Mouse (Mus musculus): Measurements from ENCODE around the gene Mast1. TPM values are rescaled to one million over a fixed set of nuclear protein-coding genes. Genes with fewer than 3 reads are reported as not detected.
"Not testable (repeated sequence)": the region's sequence is repeated elsewhere in the genome, so short reads cannot be mapped to it uniquely, and the experiment has no call there.

The Mast1 gene
- polyA plus RNA-seq, 1 experiment, result 76.3 TPM

DNA sequence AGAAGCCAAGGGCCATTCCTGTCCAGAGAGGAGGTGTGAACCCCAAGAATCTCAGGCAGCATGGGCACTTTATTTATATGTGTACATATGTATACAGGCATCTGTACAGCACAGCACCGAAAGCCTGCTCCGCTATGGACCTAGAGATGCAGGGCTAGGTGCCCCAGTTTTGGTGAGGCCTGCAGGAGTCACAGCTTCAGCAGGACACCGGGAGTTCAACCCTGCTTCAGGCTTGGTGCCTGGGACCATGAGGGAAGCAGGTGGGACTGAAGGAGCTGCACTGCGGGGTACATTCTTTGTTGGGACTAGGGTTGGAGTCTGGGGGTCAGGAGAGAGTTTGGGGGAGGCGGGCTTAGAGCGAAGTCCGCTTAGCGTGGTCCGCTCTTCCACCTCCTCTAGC, 25.3 kb downstream of the Mast1 start:
- DNase-seq (ENCODE audit: extremely low spot score in 1 of 2, low spot score in 1 of 2), result no peak

DNA sequence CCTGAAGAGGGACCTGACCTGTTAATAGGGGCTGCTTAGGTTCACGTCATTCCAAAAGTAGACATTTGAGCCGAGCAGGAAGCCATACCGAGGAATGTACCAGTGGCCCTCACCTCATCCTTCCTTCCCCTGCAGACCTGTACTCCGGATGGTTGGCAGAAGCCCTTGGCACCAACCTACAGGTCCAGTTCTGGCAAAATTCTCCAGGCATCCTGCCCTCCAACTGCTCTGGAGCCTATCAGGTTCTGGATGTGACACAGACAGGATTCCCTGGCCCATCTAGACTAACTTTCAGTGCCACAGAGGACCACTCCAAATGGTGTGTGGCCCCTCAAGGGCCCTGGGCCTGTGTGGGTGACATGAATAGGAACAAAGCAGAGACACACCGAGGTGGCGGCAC, 26.6 kb downstream of the Mast1 start:
- DNase-seq (ENCODE audit: extremely low spot score in 1 of 2, low spot score in 1 of 2), result no peak

DNA sequence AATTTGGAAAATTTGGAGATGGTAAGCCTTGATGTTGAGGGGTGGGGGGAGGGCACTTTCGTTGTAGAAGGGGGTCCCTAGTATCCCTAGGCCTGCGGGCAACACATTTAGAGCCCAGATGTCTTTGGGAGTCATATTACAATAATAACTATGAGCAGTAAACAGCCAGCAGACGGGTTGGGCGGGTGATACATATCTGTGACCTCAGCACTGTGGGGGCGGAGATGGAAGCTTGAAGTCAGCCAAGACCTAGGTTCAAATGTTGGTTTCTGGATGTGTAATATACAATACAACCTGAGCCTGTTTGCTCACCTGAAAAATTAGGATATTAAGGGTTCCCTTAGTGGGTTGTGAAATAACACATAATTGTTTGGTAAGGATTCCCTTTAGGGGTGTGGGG, 27.2 kb downstream of the Mast1 start:
- no peak for DNase-seq (ENCODE audit: extremely low spot score in 1 of 2, low spot score in 1 of 2)

DNA sequence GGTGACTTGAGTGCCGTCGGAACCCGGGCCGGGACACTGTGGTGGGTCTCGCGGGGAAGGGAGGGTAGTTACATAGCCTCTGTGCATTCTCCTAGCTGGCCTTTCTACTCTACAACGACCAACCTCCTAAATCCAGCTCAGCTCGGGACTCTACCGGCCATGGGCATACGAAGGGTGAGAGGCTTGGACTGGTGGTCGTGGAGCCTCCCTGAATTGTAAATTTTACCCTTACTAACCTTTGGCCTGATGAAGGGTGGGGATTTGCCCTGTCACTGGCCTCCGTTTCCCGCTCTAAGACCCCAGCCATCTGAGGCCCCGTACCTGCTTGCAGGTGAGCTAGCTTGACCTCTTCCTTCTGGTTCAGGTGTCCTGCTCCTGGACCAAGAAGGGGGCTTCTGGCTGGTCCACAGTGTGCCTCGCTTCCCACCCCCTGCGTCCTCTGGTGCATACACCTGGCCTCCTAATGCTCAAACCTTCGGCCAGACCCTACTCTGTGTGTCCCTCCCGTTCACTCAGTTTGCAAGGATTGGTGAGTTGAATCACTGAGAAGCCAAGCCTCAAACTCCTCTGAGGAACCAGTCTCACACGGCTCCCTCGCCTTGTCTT, 27.9 kb downstream of the Mast1 start:
- no peak for DNase-seq (ENCODE audit: extremely low spot score in 1 of 2, low spot score in 1 of 2)

DNA sequence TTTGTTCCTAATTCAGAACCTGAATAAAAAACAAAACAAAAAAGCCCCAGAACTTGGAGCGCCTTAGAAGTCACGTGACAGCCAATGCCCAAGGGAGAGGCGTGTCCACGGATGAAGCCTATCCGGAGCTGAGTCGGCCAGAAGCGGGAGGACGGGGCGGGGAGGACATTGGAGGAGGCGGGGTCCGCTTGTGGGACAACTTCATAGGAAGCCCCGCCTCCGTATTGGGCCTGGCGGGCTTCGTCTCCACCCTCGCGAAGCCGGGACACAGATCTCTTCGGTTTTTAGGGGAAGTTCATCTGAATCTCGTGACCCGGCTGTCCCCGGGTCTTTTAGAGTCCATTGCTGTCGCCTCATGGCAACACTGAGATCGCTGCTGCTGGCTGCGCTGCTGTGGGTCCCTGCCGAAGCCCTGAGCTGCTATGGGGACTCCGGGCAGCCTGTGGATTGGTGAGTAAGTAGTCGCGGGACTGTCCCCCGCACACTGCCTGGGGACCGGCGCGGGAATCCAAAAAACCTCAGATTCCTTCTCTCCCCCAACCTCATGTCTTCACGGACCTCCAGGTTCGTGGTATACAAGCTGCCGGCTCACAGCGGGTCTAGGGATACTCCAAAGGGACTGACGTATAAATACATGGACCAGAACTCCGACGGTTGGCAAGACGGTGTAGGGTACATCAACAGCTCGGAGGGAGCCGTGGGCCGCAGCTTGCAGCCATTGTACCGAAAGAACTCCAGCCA, 28.6 kb downstream of the Mast1 start, which contains the start of gene Dnase2a:
TSS of gene Dnase2a (plus strand) at position 140 of the 741 bp plus-strand sequence.
- DNase-seq (ENCODE audit: extremely low spot score in 1 of 2, low spot score in 1 of 2), result peak; percentile 76 to 78

DNA sequence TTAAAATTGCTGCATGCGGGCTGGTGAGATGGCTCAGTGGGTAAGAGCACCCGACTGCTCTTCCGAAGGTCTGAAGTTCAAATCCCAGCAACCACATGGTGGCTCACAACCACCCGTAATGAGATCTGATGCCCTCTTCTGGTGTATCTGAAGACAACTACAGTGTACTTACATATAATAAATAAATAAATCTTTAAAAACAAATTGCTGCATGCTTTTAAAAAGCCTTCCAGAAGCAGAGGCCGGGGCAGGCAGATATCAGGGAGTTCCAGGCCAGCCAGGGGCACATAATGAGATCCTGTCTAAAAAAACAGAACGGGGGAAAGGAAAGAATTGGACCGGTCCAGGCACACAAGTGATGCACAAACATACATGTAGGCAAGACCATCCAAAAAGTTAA, 29.2 kb downstream of the Mast1 start:
- not testable (repeated sequence) for DNase-seq (ENCODE audit: extremely low spot score in 1 of 2, low spot score in 1 of 2)

DNA sequence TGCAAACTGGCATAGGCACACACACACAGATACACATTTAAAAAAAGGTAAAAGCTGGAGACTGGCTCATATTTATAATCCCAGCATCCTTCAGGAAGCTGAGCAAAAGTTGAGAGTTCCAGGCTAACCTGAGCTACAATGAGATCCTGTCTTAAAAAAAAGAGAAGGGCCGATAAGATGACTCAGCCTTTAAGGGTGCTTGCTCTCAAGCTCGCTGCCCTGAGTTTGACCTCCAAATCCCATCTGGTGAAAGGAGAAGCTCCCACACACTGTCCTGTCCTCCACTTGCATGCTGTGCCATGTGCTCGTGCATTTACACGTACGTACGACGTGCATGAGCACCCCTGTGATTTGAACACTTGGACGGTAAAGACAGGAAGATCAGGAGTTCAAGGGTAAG, 29.7 kb downstream of the Mast1 start:
- no peak for DNase-seq (ENCODE audit: extremely low spot score in 1 of 2, low spot score in 1 of 2)

DNA sequence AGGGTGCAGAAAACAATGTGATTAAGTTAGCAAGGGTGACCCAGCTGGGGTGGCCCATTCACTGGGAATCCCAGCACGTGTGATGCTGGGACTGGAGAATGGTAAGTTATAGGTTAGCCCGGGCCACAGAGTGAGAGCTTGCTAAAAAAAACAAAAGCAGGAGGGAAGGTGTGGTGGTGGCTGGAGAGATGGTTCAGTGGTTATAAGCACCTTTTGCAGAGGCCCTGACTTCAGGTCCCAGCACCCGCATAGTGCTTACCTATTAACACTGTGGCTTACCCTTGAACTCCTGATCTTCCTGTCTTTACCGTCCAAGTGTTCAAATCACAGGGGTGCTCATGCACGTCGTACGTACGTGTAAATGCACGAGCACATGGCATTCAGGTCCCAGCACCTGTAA, 30.1 kb downstream of the Mast1 start:
- DNase-seq (ENCODE audit: extremely low spot score in 1 of 2, low spot score in 1 of 2), result no peak

DNA sequence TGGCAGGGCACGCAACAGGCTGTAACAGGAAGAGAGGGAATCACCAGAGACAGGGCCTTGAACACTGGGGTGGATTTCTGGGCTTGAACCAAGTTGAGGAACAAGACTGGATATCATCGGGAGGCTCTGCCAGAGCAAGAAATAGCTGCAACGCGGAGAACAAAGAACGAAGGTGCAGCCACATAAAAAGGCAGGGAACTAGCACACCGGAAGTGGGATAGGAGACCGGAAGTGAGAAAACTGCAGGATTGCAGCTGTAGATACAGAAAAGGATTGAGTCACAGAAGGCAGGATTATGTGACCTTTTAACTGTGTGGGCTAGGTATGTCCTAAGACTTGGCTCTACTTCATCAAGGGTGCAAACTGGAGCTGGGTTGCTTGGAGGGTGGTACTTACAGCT, 32.8 kb downstream of the Mast1 start:
- DNase-seq (ENCODE audit: extremely low spot score in 1 of 2, low spot score in 1 of 2), result no peak

DNA sequence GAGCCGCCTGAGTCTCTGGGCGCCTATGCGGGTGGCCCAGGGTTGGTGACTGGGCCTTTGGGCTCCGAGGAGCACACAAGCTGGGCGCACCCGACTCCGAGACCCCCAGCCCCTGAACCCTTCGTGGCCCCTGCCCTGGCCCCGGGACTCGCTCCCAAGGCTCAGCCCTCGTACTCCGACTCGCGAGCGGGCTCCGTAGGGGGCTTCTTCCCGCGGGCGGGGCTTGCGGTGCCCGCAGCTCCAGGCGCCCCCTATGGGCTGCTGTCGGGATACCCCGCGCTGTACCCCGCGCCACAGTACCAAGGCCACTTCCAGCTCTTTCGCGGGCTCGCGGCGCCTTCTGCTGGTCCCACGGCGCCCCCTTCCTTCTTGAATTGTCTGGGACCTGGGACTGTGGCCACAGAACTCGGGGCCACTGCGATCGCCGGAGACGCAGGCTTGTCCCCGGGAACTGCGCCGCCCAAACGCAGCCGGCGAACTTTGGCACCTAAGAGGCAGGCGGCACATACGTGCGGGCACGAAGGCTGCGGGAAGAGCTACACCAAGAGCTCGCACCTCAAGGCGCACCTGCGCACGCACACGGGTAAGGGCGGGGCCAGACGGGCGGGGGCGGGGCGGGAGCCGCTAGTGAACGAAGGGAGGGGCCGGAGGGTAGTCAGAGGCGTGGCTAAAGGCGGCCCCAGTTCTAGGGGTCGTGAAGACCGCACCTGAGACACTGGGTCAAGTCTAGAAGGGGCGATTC, 34.1 kb downstream of the Mast1 start:
- peak; percentile 77 to 95 for DNase-seq (ENCODE audit: extremely low spot score in 1 of 2, low spot score in 1 of 2)

DNA sequence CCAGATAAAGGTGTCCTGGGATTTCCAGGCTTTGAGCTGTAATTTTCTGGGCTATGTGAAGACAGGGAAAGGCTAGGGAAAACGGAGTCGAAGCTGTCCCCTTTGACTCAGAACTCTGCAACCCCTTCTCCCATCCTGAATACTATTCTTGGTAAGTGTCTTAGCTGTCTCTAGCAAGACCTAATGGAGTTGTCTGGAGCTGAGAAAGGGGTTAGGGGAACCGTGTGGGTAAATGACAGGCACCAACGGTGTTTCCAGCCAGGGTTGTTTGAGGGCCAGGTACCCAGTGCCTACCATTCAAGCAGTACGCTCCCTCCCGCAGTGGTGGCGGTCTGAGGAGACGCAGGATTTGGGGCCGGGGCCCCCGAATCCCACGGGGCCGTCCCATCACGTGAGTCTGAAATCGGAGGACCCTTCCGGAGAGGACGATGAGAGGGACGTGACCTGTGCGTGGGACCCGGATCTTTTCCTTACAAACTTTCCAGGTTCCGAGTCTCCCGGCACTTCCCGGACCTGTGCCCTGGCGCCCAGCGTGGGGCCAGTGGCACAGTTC, 34.7 kb downstream of the Mast1 start:
- DNase-seq (ENCODE audit: extremely low spot score in 1 of 2, low spot score in 1 of 2), result no peak

DNA sequence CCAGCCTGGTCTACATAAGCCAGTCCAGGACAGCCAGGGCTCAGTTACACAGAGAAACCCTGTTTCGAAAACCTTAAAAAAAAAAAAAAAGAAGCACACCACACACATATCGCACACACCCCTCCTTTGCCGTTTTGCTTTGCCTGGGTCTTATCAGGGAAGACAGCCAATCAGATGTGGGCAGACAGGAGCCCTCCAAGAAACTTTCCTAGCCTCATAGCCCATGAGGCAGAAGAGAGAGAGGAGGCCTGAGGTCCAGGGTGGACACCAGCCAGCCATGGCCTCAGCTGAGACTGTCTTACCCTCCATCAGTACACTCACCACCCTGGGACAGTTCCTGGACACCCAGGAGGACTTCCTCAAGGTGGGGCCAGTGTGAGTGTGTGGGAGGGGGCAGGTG, 35.4 kb downstream of the Mast1 start, which contains the start of gene Klf1:
TSS of gene Klf1 (plus strand) at position 177 of the 400 bp plus-strand sequence.
- DNase-seq (ENCODE audit: extremely low spot score in 1 of 2, low spot score in 1 of 2), result no peak

DNA sequence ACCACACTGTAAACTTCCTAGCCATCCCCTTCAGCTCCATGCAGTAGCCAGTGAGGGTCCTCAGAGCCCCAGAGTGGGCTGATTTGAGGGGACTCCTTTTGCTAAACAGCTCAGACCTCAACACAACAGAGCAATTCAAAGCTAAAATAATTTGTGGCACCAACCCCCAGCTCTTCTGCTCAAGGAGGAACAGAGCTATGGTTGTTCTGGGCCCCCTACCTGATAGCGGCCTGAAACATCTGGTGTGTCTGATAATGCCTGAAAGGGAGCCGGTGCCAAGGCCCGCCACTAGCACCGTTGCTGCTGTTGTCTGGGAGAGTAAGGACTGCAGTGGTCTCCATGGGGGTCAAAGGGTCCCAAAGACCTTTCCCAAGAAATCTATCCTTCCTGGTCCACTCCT, 36.1 kb downstream of the Mast1 start:
- no peak for DNase-seq (ENCODE audit: extremely low spot score in 1 of 2, low spot score in 1 of 2)

DNA sequence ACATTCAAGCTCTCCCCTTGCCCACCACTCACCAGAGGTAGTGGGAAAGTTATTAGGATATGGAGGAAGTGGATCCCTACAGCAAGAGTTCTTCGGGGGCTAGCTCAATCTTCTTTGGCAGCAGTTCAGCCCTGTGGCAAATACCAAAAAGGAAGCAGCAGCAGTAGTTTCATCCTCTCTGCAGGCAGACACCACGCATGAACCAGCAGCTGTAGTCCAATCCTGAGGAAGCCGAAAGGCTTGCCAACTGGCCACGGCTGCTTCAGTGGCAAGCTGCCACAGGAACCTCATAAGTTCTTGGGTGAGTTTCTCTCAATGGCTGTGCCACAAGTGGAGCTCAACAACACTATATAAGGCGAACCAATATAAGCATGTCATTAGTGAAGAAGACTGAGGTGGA, 41.2 kb downstream of the Mast1 start:
- DNase-seq (ENCODE audit: extremely low spot score in 1 of 2, low spot score in 1 of 2), result no peak

DNA sequence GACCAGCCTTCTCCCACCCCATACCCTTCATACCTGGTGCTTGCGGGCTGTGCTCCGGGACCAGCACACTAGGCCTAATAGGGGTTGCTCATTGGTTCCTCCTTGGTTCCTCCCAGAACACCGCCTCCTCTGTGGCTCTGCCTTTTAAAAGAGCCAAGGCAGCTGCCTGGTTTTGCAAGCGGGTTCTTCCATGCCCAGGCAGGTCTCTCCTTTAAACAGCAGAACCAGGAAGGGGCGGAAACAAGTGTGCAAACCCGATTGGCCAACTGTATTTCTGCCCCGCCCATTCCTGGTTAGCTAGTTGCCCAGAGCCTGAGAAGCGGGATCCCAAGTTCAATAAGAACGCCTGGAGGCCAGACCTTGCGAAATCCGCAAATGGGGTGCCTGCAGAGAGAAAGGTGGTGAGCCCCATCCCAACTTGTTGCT, 43.4 kb downstream of the Mast1 start, which contains the start of gene Gcdh:
TSS of gene Gcdh (minus strand) at position 213 of the 426 bp plus-strand sequence.
- peak; percentile 94 to 97 for DNase-seq (ENCODE audit: extremely low spot score in 1 of 2, low spot score in 1 of 2)

DNA sequence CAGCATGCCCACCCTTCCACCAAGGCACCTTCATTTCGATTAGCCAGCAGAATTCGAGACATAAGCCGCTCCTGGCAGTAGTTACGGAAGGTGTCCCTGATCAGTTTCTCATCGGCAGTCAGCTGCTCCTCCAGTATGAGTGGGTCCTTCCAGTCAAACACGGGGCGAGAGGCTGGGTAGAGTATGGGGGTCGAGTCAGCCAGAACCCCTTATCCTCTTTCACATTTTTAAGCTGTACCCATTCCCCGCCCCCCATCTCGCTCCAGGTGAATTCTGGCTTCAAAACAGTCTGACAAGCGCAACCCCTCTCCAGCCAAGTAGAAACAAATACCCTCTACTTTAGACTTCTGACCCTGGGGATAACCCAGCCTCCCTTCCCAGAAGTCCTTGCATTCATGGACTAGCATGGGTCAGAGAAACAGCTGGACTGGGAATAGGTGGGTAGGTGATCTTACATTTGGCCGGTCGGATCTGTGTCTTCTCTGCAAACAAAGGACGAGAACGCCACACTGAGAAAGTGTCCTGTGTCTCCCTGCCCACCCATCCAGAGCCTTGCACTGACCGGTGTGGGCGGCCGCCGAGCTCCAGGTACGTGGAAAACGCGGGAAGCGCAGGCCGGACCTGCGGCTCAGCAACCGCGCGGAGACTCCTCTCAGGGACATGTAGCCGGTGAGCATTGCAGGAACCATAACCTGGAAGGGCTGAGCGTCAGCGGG, 44.0 kb downstream of the Mast1 start:
- DNase-seq (ENCODE audit: extremely low spot score in 1 of 2, low spot score in 1 of 2), result no peak

DNA sequence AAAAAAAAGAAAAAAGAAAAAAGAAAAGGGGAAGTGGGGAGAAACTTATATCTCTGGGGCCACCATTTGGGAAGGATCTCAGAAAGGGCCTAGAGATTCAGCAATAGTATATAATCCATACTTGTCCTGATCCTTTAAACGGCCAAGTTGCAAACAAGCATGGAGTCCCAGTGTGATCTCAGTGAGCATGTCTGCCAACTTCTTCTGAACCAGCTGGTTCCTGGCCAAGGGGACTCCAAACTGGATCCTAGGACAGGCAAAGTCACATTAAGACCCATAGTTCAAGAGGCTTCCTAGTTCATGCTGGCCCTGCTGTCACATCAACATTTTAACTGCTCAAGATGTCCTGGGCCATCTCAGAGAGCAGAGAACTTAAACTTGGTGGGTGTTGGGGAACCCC, 48.0 kb downstream of the Mast1 start:
- no peak for DNase-seq (ENCODE audit: extremely low spot score in 1 of 2, low spot score in 1 of 2)

DNA sequence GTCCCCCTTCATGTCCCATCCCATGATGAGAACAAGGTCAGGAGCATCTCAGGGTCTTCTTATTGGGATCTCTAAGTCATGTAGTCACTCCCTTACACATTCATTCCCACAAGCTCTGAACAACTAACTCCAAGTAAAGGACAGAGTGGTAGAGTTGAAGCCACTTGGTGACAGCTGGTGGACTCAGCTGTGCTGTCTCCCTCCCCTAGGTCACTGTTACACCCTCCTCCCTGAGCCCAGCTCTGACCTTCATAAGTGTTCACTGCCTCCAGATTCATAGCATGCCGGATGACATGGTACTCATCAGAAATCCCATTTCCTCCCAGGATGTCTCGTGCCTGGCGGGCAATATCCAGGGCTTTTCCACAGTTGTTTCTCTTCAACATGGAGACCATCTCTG, 48.9 kb downstream of the Mast1 start:
- DNase-seq (ENCODE audit: extremely low spot score in 1 of 2, low spot score in 1 of 2), result no peak

DNA sequence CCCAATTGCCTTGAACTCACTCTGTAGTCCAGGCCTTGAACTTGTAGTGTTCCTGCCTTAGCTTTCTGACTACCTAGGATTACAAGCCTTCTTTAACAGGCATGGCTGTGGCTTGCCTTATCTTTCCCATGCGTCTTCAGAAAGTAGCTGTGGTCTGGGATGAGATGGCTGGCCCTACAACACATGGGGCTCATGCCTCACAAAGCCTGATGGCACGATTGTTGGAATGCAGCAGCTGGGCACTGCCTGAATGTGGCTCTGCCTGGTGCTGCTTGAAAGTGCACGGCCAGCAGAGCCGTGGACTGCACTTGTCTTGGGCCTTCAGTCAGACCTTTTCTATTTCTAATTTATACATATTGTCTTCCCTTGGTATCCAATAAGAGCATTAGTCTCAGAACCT, 52.4 kb downstream of the Mast1 start:
- no peak for DNase-seq (ENCODE audit: extremely low spot score in 1 of 2, low spot score in 1 of 2)

DNA sequence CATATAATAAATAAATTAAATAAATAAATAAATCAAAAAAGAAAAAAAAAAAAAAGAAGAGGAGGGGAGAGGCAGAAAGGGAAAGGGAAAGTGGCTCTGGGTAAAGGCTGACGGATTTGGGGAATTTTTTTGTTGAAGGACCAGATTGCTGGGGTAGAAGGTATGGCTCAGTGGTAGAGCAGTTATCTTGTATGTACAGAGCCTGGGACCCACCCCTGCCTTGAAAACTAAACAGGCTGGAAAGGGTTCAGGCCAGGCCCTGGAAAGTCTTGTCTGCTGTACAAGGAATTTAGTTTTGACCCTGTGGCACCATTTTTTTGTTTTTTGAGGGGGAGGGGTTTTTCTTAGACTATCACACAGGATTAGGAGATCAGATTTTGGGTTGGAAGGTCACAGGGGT, 58.2 kb downstream of the Mast1 start:
- no peak for DNase-seq (ENCODE audit: extremely low spot score in 1 of 2, low spot score in 1 of 2)
